Mouse (Mus musculus) liver, embryonic 16.5 days (tissue): Measurements from ENCODE around the gene Pds5a. TPM values are rescaled to one million over a fixed set of nuclear protein-coding genes. Genes with fewer than 3 reads are reported as not detected.

Source experiments
- ATAC-seq: fragments of 200-750 bp; cut with Nextera tagmentation; 2 replicates; pipeline ENCODE4 v1.8.0; 2017; ENCODE audit warnings: low read depth, mild to moderate bottlenecking, moderate number of reproducible peaks, moderate library complexity
- H3K27ac ChIP-seq: fragments of 300-500 bp; sonication (generic); 2 replicates; pipeline ENCODE4 v1.5.1; 2014; ENCODE audit warnings: mild to moderate bottlenecking, low read length
- H3K27me3 ChIP-seq: fragments of 300-500 bp; sonication (generic); 2 replicates; pipeline ENCODE4 v1.6.1; 2014; ENCODE audit warnings: low read depth, low read length, mixed read lengths; ENCODE audit not compliant: control insufficient read depth, insufficient read depth
- H3K36me3 ChIP-seq: fragments of 300-500 bp; sonication (generic); 2 replicates; pipeline ENCODE4 v1.6.1; 2014; ENCODE audit warnings: mild to moderate bottlenecking; ENCODE audit not compliant: control insufficient read depth, insufficient read depth
- H3K4me1 ChIP-seq: fragments of 300-500 bp; sonication (generic); 2 replicates; pipeline ENCODE4 v1.6.1; 2014; ENCODE audit warnings: low read depth, low read length, mixed read lengths; ENCODE audit not compliant: control insufficient read depth
- H3K4me2 ChIP-seq: fragments of 300-500 bp; sonication (generic); 2 replicates; pipeline ENCODE4 v1.6.1; 2014; ENCODE audit warnings: low read depth, low read length, mixed read lengths
- H3K4me3 ChIP-seq: fragments of 300-500 bp; sonication (generic); 2 replicates; pipeline ENCODE4 v1.5.1; 2014; ENCODE audit warnings: low read depth, mild to moderate bottlenecking, low read length
- H3K9ac ChIP-seq: fragments of 300-500 bp; sonication (generic); 2 replicates; pipeline ENCODE4 v1.6.1; 2014; ENCODE audit warnings: low read depth, low read length
- H3K9me3 ChIP-seq: fragments of 300-500 bp; sonication (generic); replicated peaks from 2 replicates; pipeline ENCODE4 v1.6.1; 2016; ENCODE audit warnings: low read length; ENCODE audit not compliant: control insufficient read depth
- WGBS: fragments of 180-500 bp; shearing (Covaris S2); extraction: QIAGEN DNeasy Blood & Tissue Kit; methylation state at CpG from one replicate; pipeline ENCODE4 v1.1.7; 2014; ENCODE audit not compliant: insufficient replicate concordance; 5-methylcytosine and 5-hydroxymethylcytosine counted together
- polyA plus RNA-seq: library from polyadenylated mRNA; unstranded; fragments of >200 nt; fragmentation: Nextera tagmentation; extraction: Ambion mirVana; gene quantifications from 2 replicates; pipeline ENCODE4 v1.2.1, GENCODE M21; 2015

The Pds5a gene
- polyA plus RNA-seq, 1 experiment from 2014 or later = 15.7 TPM

GRCm38 (mm10) chr5:65717063-65717902, 19.2 kb upstream of the Pds5a start:
- Histone ChIP-seq H3K4me2 (no peak overlapping the region), H3K9me3 (no peaks in the 10 kb centered on the region), H3K36me3 (no peaks in the 10 kb centered on the region), H3K4me3 (no peak overlapping the region), H3K27me3 (no peaks in the 10 kb centered on the region), H3K9ac (no peak overlapping the region), H3K4me1 (peaks cover 6% of the 10 kb centered on the region), H3K27ac (no peak overlapping the region)
- WGBS = 66% methylated on average over 18 of the region's 18 CpGs
- ATAC-seq = no peak

GRCm38 (mm10) chr5:65715084-65715483, 17.0 kb upstream of the Pds5a start:
- H3K36me3 ChIP-seq = no peaks in the 10 kb centered on the region
- H3K9ac ChIP-seq = no peak overlapping the region
- no peak overlapping the region for H3K4me2 ChIP-seq
- 80% methylated on average over 6 of the region's 6 CpGs for WGBS
- H3K27ac ChIP-seq = no peak overlapping the region
- no peak overlapping the region for H3K4me3 ChIP-seq
- no peaks in the 10 kb centered on the region for H3K27me3 ChIP-seq
- no peak for ATAC-seq
- H3K9me3 ChIP-seq = no peaks in the 10 kb centered on the region
- peaks cover 6% of the 10 kb centered on the region for H3K4me1 ChIP-seq

- Histone ChIP-seq H3K27ac (no peak overlapping the region), H3K36me3 (no peaks in the 10 kb centered on the region), H3K4me2 (no peak overlapping the region), H3K4me1 (no peaks in the 10 kb centered on the region), H3K9me3 (no peaks in the 10 kb centered on the region), H3K9ac (no peak overlapping the region), H3K27me3 (no peaks in the 10 kb centered on the region), H3K4me3 (no peak overlapping the region)
- WGBS = 79% methylated on average over 1 of the region's 1 CpGs
- ATAC-seq = peak; percentile 9; the same call in 1 of the 2 replicates
These were observed 13.4 kb upstream of the Pds5a start for GRCm38 (mm10) chr5:65711463-65711862.

- Histone ChIP-seq H3K27ac (no peak overlapping the region), H3K36me3 (no peaks in the 10 kb centered on the region), H3K4me1 (no peaks in the 10 kb centered on the region), H3K4me3 (no peak overlapping the region), H3K4me2 (no peak overlapping the region), H3K9ac (no peak overlapping the region), H3K9me3 (no peaks in the 10 kb centered on the region), H3K27me3 (no peaks in the 10 kb centered on the region)
- WGBS = 50% methylated on average over 8 of the region's 8 CpGs
- no peak for ATAC-seq
These were observed 12.2 kb upstream of the Pds5a start for GRCm38 (mm10) chr5:65710267-65710666.

- Histone ChIP-seq H3K4me2 (no peak overlapping the region), H3K4me3 (no peak overlapping the region), H3K27ac (no peak overlapping the region), H3K9me3 (no peaks in the 10 kb centered on the region), H3K9ac (no peak overlapping the region), H3K4me1 (no peaks in the 10 kb centered on the region), H3K36me3 (no peaks in the 10 kb centered on the region), H3K27me3 (no peaks in the 10 kb centered on the region)
- WGBS = 70% methylated on average over 5 of the region's 5 CpGs
- ATAC-seq = no peak
These were observed 8.9 kb upstream of the Pds5a start for GRCm38 (mm10) chr5:65706979-65707378.

GRCm38 (mm10) chr5:65706171-65706570, 8.1 kb upstream of the Pds5a start:
- H3K4me3 ChIP-seq = no peak overlapping the region
- H3K9ac ChIP-seq = no peak overlapping the region
- 59% methylated on average over 4 of the region's 4 CpGs for WGBS
- no peak overlapping the region for H3K4me2 ChIP-seq
- no peaks in the 10 kb centered on the region for H3K4me1 ChIP-seq
- no peaks in the 10 kb centered on the region for H3K36me3 ChIP-seq
- no peaks in the 10 kb centered on the region for H3K9me3 ChIP-seq
- no peak for ATAC-seq
- no peak overlapping the region for H3K27ac ChIP-seq
- no peaks in the 10 kb centered on the region for H3K27me3 ChIP-seq

- Histone ChIP-seq H3K4me2 (no peak overlapping the region), H3K27ac (no peak overlapping the region), H3K36me3 (no peaks in the 10 kb centered on the region), H3K27me3 (no peaks in the 10 kb centered on the region), H3K9ac (no peak overlapping the region), H3K4me1 (no peaks in the 10 kb centered on the region), H3K4me3 (no peak overlapping the region), H3K9me3 (no peaks in the 10 kb centered on the region)
- ATAC-seq = no peak
- WGBS = 62% methylated on average over 12 of the region's 12 CpGs
These were observed 6.9 kb upstream of the Pds5a start for GRCm38 (mm10) chr5:65704765-65705678.

- Histone ChIP-seq H3K4me1 (peaks cover 8% of the 10 kb centered on the region), H3K36me3 (no peaks in the 10 kb centered on the region), H3K4me2 (no peak overlapping the region), H3K4me3 (no peak overlapping the region), H3K9ac (no peak overlapping the region), H3K9me3 (no peaks in the 10 kb centered on the region), H3K27me3 (no peaks in the 10 kb centered on the region), H3K27ac (no peak overlapping the region)
- WGBS = 41% methylated on average over 9 of the region's 9 CpGs
- ATAC-seq = no peak
These were observed 5.2 kb upstream of the Pds5a start for GRCm38 (mm10) chr5:65703261-65703660.

- Histone ChIP-seq H3K27ac (no peak overlapping the region), H3K4me2 (no peak overlapping the region), H3K4me1 (peaks cover 21% of the 10 kb centered on the region), H3K9me3 (no peaks in the 10 kb centered on the region), H3K27me3 (no peaks in the 10 kb centered on the region), H3K4me3 (no peak overlapping the region), H3K9ac (no peak overlapping the region), H3K36me3 (no peaks in the 10 kb centered on the region)
- ATAC-seq = no peak
- 81% methylated on average over 5 of the region's 5 CpGs for WGBS
These were observed 2.0 kb upstream of the Pds5a start for GRCm38 (mm10) chr5:65700102-65700501.
